Mouse (Mus musculus) stomach, embryonic 14.5 days (tissue): ENCODE results near the gene Gm10719. TPM values are rescaled to one million over a fixed set of nuclear protein-coding genes. Genes with fewer than 3 reads are reported as not detected.
"Not testable (repeated sequence)": the region's sequence is repeated elsewhere in the genome, so short reads cannot be mapped to it uniquely, and the experiment has no call there.

ENCODE experiments used
- ATAC-seq: fragments of 200-750 bp; cut with Nextera tagmentation; 2 replicates; pipeline ENCODE4 v1.8.0; 2017; ENCODE audit warnings: low read depth, moderate TSS enrichment; ENCODE audit not compliant: insufficient number of reproducible peaks, insufficient read depth, low FRiP score
- H3K27ac ChIP-seq: fragments of 300-500 bp; sonication (generic); 2 replicates; pipeline ENCODE4 v1.5.1; 2014; ENCODE audit warnings: mild to moderate bottlenecking, low read length, moderate library complexity, mixed read lengths
- H3K27me3 ChIP-seq: fragments of 300-500 bp; sonication (generic); 2 replicates; pipeline ENCODE4 v1.6.1; 2014; ENCODE audit warnings: low read length, control low read depth, mixed read lengths; ENCODE audit not compliant: control insufficient read depth, insufficient read depth
- H3K36me3 ChIP-seq: fragments of 300-500 bp; sonication (generic); 2 replicates; pipeline ENCODE4 v1.6.1; 2014; ENCODE audit warnings: mild to moderate bottlenecking, control low read depth, low read length, moderate library complexity, mixed read lengths; ENCODE audit not compliant: control insufficient read depth, insufficient read depth
- H3K4me1 ChIP-seq: fragments of 300-500 bp; sonication (generic); 2 replicates; pipeline ENCODE4 v1.6.1; 2014; ENCODE audit warnings: low read length, control low read depth, mixed read lengths; ENCODE audit not compliant: control insufficient read depth, insufficient read depth
- H3K4me2 ChIP-seq: fragments of 300-500 bp; sonication (generic); replicated peaks from 2 replicates; pipeline ENCODE4 v1.6.1; 2014; ENCODE audit warnings: low read depth, low read length, control low read depth
- H3K4me3 ChIP-seq: fragments of 300-500 bp; sonication (generic); 2 replicates; pipeline ENCODE4 v1.5.1; 2014; ENCODE audit warnings: low read depth, low read length, control low read depth
- H3K9ac ChIP-seq: fragments of 300-500 bp; sonication (generic); replicated peaks from 2 replicates; pipeline ENCODE4 v1.6.1; 2014; ENCODE audit warnings: low read depth, mild to moderate bottlenecking, control low read depth, low read length, moderate library complexity, mixed read lengths
- H3K9me3 ChIP-seq: fragments of 300-500 bp; sonication (generic); 2 replicates; pipeline ENCODE4 v1.6.1; 2016; ENCODE audit warnings: low read depth, low read length, control low read depth; ENCODE audit not compliant: control insufficient read depth
- WGBS: fragments of 180-500 bp; shearing (Covaris S2); extraction: QIAGEN DNeasy Blood & Tissue Kit; methylation state at CpG from one replicate; pipeline ENCODE4 v1.1.7; 2014; 5-methylcytosine and 5-hydroxymethylcytosine counted together
- polyA plus RNA-seq: library from polyadenylated mRNA; unstranded; fragments of >200 nt; fragmentation: Nextera tagmentation; extraction: Ambion mirVana; gene quantifications from 2 replicates; pipeline ENCODE4 v1.2.1, GENCODE M21; 2014

Gene Gm10719
- polyA plus RNA-seq, 1 experiment from 2014 or later: 0.39 TPM

GRCm38 (mm10) chr9:3009331-3009730 is 7.9 kb upstream of the Gm10719 start:
- not testable (repeated sequence) for H3K9me3 ChIP-seq, H3K4me1 ChIP-seq, H3K9ac ChIP-seq, H3K4me3 ChIP-seq, H3K36me3 ChIP-seq, H3K27ac ChIP-seq, H3K4me2 ChIP-seq, H3K27me3 ChIP-seq
- no CpG with 5 or more reads among the region's 5 CpGs for WGBS
- ATAC-seq: peak; percentile 47; the same call in 1 of the 2 replicates

GRCm38 (mm10) chr9:3012054-3012621 is 5.1 kb upstream of the Gm10719 start:
- H3K4me1 ChIP-seq, H3K27me3 ChIP-seq, H3K27ac ChIP-seq, H3K36me3 ChIP-seq, H3K4me2 ChIP-seq, H3K9ac ChIP-seq, H3K4me3 ChIP-seq, ATAC-seq, H3K9me3 ChIP-seq: not testable (repeated sequence)
- whole genome bisulfite sequencing: 85% methylated on average over 2 of the region's 7 CpGs

GRCm38 (mm10) chr9:3012733-3013279 is 4.4 kb upstream of the Gm10719 start, which contains the start of gene Gm10721:
Gene Gm10721, plus strand, starts transcription at chr9:3013140.
- not testable (repeated sequence) for H3K4me2 ChIP-seq, H3K9ac ChIP-seq, H3K27ac ChIP-seq, H3K4me1 ChIP-seq, H3K27me3 ChIP-seq, H3K9me3 ChIP-seq, H3K4me3 ChIP-seq, H3K36me3 ChIP-seq
- WGBS: no CpG with 5 or more reads among the region's 11 CpGs
- ATAC-seq: peak; percentile 57

GRCm38 (mm10) chr9:3015354-3015753 is 1.9 kb upstream of the Gm10719 start, which contains the start of gene Gm10720:
Gene Gm10720, plus strand, starts transcription at chr9:3015654.
- H3K36me3 ChIP-seq, H3K27ac ChIP-seq, H3K9ac ChIP-seq, H3K4me2 ChIP-seq, H3K4me1 ChIP-seq, H3K27me3 ChIP-seq, H3K4me3 ChIP-seq, H3K9me3 ChIP-seq, ATAC-seq: not testable (repeated sequence)
- 67% methylated on average over 4 of the region's 9 CpGs for WGBS

GRCm38 (mm10) chr9:3015896-3016295 is 1.3 kb upstream of the Gm10719 start:
- H3K4me1 ChIP-seq, H3K36me3 ChIP-seq, H3K27ac ChIP-seq, H3K27me3 ChIP-seq, H3K4me3 ChIP-seq, H3K9ac ChIP-seq, H3K9me3 ChIP-seq, H3K4me2 ChIP-seq, ATAC-seq: not testable (repeated sequence)
- 67% methylated on average over 4 of the region's 6 CpGs for WGBS

- H3K4me1 ChIP-seq, H3K27ac ChIP-seq: not testable (repeated sequence)
- 67% methylated on average over 8 of the region's 9 CpGs for WGBS
These were observed 1.7 kb downstream of the Gm10719 start for GRCm38 (mm10) chr9:3018944-3019343.

GRCm38 (mm10) chr9:3019835-3020727 is 2.9 kb downstream of the Gm10719 start:
- H3K27ac ChIP-seq, H3K4me1 ChIP-seq, H3K4me3 ChIP-seq, H3K27me3 ChIP-seq, H3K36me3 ChIP-seq, H3K9ac ChIP-seq, H3K4me2 ChIP-seq, H3K9me3 ChIP-seq: not testable (repeated sequence)
- 80% methylated on average over 11 of the region's 19 CpGs for WGBS
- ATAC-seq: peak; percentile 71; the same call in 1 of the 2 replicates

More at GRCm38 (mm10) chr9:3018944-3019343, 1.7 kb downstream of the Gm10719 start:
- not testable (repeated sequence) for ATAC-seq, H3K27me3 ChIP-seq, H3K9ac ChIP-seq, H3K4me3 ChIP-seq, H3K4me2 ChIP-seq, H3K9me3 ChIP-seq, H3K36me3 ChIP-seq

GRCm38 (mm10) chr9:3022316-3023008 is 5.3 kb downstream of the Gm10719 start:
- H3K27ac ChIP-seq, H3K4me1 ChIP-seq, H3K4me3 ChIP-seq, ATAC-seq, H3K9ac ChIP-seq, H3K9me3 ChIP-seq, H3K36me3 ChIP-seq, H3K27me3 ChIP-seq, H3K4me2 ChIP-seq: not testable (repeated sequence)
- 72% methylated on average over 9 of the region's 13 CpGs for WGBS
